Mouse (Mus musculus): ENCODE results near the gene Olfr1199.

Olfr1199 gene

GRCm38 (mm10) chr2:88760369-88760768, at the start of gene Olfr1199:
Gene Olfr1199, minus strand, starts transcription at chr2:88760469.
- no peak for DNase-seq (ENCODE audit: low read depth, low spot score)

GRCm38 (mm10) chr2:88792736-88793135, 32.5 kb upstream of the Olfr1199 start, which contains the start of gene Olfr1201:
Gene Olfr1201, plus strand, starts transcription at chr2:88793036.
- no peak for DNase-seq (ENCODE audit: low read depth, low spot score)

GRCm38 (mm10) chr2:88770388-88770787, 10.1 kb upstream of the Olfr1199 start, which contains the start of gene Olfr1200:
Gene Olfr1200, minus strand, starts transcription at chr2:88770488.
- DNase-seq (ENCODE audit: low read depth, low spot score) = no peak

GRCm38 (mm10) chr2:88751270-88751669, 9.0 kb downstream of the Olfr1199 start, which contains the start of gene Olfr1198:
Gene Olfr1198, minus strand, starts transcription at chr2:88751370.
- DNase-seq (ENCODE audit: low read depth, low spot score) = no peak

GRCm38 (mm10) chr2:88743379-88743778, 16.9 kb downstream of the Olfr1199 start:
- no peak for DNase-seq (ENCODE audit: low read depth, low spot score)

GRCm38 (mm10) chr2:88732266-88732665, 28.0 kb downstream of the Olfr1199 start, which contains the start of gene Olfr1197:
Gene Olfr1197, minus strand, starts transcription at chr2:88732366.
- no peak for DNase-seq (ENCODE audit: low read depth, low spot score)

GRCm38 (mm10) chr2:88704497-88704896, 55.8 kb downstream of the Olfr1199 start, which contains the start of gene Olfr1196:
Gene Olfr1196, minus strand, starts transcription at chr2:88704597.
- DNase-seq (ENCODE audit: low read depth, low spot score) = no peak
